Mouse (Mus musculus) cerebellum, adult 8-10 months (tissue): Measurements from ENCODE around the gene Vipr1.
A peak's percentile ranks its signal among the peaks of the same experiment; 100 is the strongest.

Experiments used
- DNase-seq: peaks from one replicate; pipeline ENCODE4 v3.0.0; 2022

Vipr1 gene

GRCm38 (mm10) chr9:121681191-121681590 lies 38.7 kb downstream of the Vipr1 start:
- DNase-seq = no peak

GRCm38 (mm10) chr9:121682037-121682680 lies 39.6 kb downstream of the Vipr1 start:
- no peak for DNase-seq

- no peak for DNase-seq
Observed at GRCm38 (mm10) chr9:121684702-121685101, 42.2 kb downstream of the Vipr1 start.

GRCm38 (mm10) chr9:121690200-121690651 lies 47.7 kb downstream of the Vipr1 start:
- no peak for DNase-seq

GRCm38 (mm10) chr9:121690734-121691133 lies 48.2 kb downstream of the Vipr1 start:
- no peak for DNase-seq

- DNase-seq = no peak
Observed at GRCm38 (mm10) chr9:121694736-121695135, 52.2 kb downstream of the Vipr1 start.

DNA sequence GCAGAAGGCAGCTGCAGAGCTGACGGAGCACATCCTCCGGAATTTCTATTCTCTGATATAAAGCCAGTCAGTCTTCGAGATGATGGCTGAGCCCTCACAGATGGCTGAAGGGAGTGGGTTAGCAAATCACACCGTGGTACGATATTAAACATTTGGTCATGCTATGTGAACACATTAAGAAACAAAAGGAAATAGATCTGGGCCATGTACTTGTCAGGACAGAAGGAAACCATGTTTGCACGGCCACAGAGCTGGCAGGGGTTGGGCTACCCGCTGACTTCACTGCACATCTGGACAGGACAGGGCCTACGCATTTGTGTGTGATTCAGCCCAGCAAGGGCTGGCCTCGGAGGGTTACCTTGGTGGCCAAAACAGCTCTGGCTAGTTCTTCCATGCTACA lies 54.1 kb downstream of the Vipr1 start:
- DNase-seq = no peak

- DNase-seq = peak; percentile 63
Observed at GRCm38 (mm10) chr9:121697150-121698049, 54.9 kb downstream of the Vipr1 start.

GRCm38 (mm10) chr9:121704261-121704645 lies 61.7 kb downstream of the Vipr1 start:
- no peak for DNase-seq

DNA sequence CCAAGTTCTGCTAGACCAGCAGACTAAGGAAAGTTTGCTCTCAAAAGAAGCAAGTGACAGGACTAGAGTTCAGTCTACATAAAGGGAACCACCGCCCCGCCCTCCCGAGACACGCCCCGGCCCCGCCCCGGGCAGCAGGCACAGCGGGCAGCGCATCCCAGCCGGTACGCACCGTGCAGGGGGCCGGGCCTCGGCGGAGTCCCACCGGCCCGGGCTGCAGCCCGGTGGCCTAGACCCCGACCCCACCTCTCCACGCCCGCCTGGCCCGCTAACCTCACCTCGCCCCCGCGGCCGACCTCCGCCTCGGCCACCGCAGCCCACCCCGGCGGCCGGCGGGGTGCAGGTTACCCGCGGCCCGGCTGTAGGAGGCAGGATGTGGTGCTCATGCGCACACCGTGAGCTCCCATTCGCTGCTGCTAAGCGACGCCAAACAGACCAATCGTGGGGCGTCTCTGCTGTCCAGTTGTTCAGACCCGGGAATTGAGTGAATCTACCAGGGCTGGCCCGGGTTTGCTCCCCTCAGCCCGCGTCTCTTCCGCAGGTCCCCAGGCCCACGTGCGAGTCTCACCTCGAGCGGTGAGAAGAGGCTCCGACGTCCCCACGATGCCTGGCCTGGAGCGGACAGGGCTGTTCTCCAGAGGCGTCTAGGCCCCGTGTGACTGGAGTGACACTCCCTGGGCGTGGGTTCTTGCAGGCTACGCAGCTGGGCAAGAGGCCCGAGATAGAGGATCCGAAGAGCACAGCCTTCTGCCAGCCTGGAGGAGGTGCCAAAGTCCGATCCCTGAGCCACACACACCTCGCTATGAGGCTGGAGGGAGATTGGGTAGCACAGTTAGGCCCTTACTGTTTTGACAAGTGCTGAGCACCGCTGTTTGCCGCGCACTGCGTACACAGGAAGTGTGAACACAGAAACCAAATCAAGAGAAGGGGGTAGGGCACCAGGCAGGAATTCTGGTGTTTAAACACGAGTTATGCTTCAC lies 62.4 kb downstream of the Vipr1 start, which contains the start of gene Sec22c:
Gene Sec22c, minus strand, starts transcription at position 845 of the 980 bp plus-strand sequence.
- peak; percentile 83 for DNase-seq

GRCm38 (mm10) chr9:121706029-121706675 lies 63.6 kb downstream of the Vipr1 start:
- no peak for DNase-seq

DNA sequence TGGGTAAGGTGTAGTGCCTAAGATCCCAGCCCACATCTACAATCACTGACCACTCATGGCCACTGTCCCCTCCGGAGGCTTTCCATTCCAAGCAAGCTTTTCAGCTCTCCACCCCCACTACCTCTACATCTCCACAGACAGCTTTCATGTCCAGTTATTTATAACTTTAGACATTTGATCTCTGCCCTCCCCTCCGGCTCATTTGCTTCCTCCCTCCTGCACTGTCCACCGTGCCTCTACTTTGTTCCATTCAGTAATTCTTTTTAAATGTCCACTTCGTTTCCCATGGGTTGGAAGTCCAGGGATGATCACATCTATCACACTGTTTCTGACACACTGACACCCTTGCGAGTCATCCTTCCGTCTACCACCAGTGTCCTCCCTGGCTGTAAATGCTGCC lies 65.3 kb downstream of the Vipr1 start:
- DNase-seq = no peak

GRCm38 (mm10) chr9:121708506-121709486 lies 66.3 kb downstream of the Vipr1 start:
- DNase-seq = no peak

- DNase-seq = peak; percentile 97
Observed at GRCm38 (mm10) chr9:121709898-121710583, 67.5 kb downstream of the Vipr1 start, which contains the start of gene Ss18l2. Gene Ss18l2 (plus strand): TSS chr9:121710329.

- no peak for DNase-seq
Observed at GRCm38 (mm10) chr9:121710584-121710975, 68.1 kb downstream of the Vipr1 start.

DNA sequence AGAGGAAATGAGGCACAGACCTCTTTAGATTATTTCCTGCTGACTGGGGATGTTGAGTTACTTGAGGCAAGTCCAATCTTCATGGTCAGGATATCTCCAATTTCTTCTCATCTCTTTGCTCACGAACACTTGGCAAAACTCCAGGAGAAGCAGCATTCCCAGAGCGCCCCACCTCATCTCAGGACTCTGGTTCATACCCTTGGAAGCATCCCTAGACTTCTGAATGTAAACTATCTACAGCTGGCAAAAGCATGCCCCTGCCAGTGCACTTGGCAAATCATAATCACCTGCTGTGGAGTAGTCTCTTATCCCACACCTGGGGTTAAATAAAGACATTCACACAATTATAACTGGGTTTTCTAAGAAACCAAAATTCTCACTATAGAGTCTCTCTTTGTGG lies 74.5 kb downstream of the Vipr1 start:
- no peak for DNase-seq

DNA sequence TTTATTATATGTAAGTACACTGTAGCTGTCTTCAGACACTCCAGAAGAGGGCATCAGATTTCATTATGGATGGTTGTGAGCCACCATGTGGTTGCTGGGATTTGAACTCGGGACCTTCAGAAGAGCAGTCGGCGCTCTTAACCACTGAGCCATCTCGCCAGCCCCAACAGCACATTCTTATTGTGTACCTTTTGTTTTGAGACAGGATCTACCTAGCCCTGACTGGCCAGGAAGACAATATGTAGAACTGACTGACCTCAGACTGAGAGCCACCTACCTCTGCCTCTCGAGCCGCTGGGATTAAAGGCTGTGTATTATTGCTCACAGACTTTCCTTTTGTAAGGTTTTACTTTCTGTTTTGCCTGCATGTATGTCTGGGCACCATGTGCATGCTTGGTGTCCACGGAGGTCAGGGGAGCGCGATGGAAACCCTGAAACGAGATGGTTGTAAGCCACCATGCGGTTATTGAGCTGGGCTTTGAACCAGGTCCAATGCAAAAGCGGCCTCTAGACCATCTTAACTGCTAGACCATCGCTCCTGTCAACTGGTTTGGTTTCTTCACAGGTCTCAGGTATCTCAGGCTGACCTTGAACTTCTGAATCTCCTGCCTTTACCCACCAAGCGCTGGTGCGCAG lies 75.7 kb downstream of the Vipr1 start:
- no peak for DNase-seq

GRCm38 (mm10) chr9:121718792-121719318 lies 76.3 kb downstream of the Vipr1 start, which contains the start of gene Nktr:
Gene Nktr (plus strand): TSS chr9:121719169.
- DNase-seq = peak; percentile 97
